Mouse (Mus musculus) erythroid progenitor cell, adult 5-6 weeks (primary cell): ENCODE measurements around the gene Spata32. TPM values are rescaled to one million over a fixed set of nuclear protein-coding genes. Genes with fewer than 3 reads are reported as not detected.
A peak's percentile ranks its signal among the peaks of the same experiment; 100 is the strongest.

Experiments used
- ATAC-seq: replicated peaks from 2 replicates; pipeline ENCODE4 v1.8.0; 2016; ENCODE audit warnings: moderate number of reproducible peaks, mild to moderate bottlenecking, moderate TSS enrichment, inconsistent platforms; ENCODE audit not compliant: poor library complexity, low FRiP score, severe bottlenecking
- total RNA-seq, 2 experiments: library from RNA; stranded (forward) in 1 of 2; stranded (reverse) in 1 of 2; fragments of 150-400 nt in 1 of 2; fragments of 186-747, 209-891 nt in 1 of 2; gene quantifications; 2 replicates each; pipeline versions ENCODE4 v1.2.3 to v1.2.4; 2015 to 2017; ENCODE audit warnings: low replicate concordance in 2 of 2

Gene Spata32
- total RNA-seq (2015; ENCODE audit: low replicate concordance), result not detected in 2 replicates
- not detected in 2 replicates for total RNA-seq (2017; ENCODE audit: low replicate concordance)

- ATAC-seq, result 0 out of 2 replicates have a peak, but pooled peaks have one; percentile 15
These were observed at the start of gene Spata32 for GRCm38 (mm10) chr11:103217790-103218516. Gene Spata32, minus strand, starts transcription at chr11:103218432.

GRCm38 (mm10) chr11:103267346-103268219 is 49.4 kb upstream of the Spata32 start, which contains the start of gene Map3k14:
Gene Map3k14, minus strand, starts transcription at chr11:103267472.
- ATAC-seq, result peak; percentile 82

GRCm38 (mm10) chr11:103266729-103267345 is 48.6 kb upstream of the Spata32 start:
- ATAC-seq, result no peak

- no peak for ATAC-seq
These were observed 47.6 kb upstream of the Spata32 start for GRCm38 (mm10) chr11:103265856-103266255.

- no peak for ATAC-seq
These were observed 47.0 kb upstream of the Spata32 start for GRCm38 (mm10) chr11:103265211-103265610.

- ATAC-seq, result no peak
These were observed 46.3 kb upstream of the Spata32 start for GRCm38 (mm10) chr11:103264427-103265005.

GRCm38 (mm10) chr11:103263551-103263950 is 45.3 kb upstream of the Spata32 start:
- no peak for ATAC-seq

- ATAC-seq, result no peak
These were observed 44.4 kb upstream of the Spata32 start for GRCm38 (mm10) chr11:103262412-103263267.

GRCm38 (mm10) chr11:103261671-103262411 is 43.6 kb upstream of the Spata32 start:
- ATAC-seq, result no peak

- ATAC-seq, result no peak
These were observed 42.4 kb upstream of the Spata32 start for GRCm38 (mm10) chr11:103260515-103261192.

GRCm38 (mm10) chr11:103260034-103260433 is 41.8 kb upstream of the Spata32 start:
- no peak for ATAC-seq

- ATAC-seq, result no peak
These were observed 39.8 kb upstream of the Spata32 start for GRCm38 (mm10) chr11:103257938-103258481.

GRCm38 (mm10) chr11:103253605-103254004 is 35.4 kb upstream of the Spata32 start:
- no peak for ATAC-seq

- no peak for ATAC-seq
These were observed 34.1 kb upstream of the Spata32 start for GRCm38 (mm10) chr11:103252380-103252779.

- no peak for ATAC-seq
These were observed 32.1 kb upstream of the Spata32 start for GRCm38 (mm10) chr11:103250324-103250723.

- no peak for ATAC-seq
These were observed 31.3 kb upstream of the Spata32 start for GRCm38 (mm10) chr11:103249509-103249908.

GRCm38 (mm10) chr11:103248837-103249236 is 30.6 kb upstream of the Spata32 start:
- no peak for ATAC-seq
